Mouse (Mus musculus): ENCODE measurements at regions not wholly inside any gene's neighbourhood (a gene's known extent, or its start where the extent isn't known, plus 50 kb on each side); places are given as distances from the start of the nearest gene placed in this dataset.

DNA sequence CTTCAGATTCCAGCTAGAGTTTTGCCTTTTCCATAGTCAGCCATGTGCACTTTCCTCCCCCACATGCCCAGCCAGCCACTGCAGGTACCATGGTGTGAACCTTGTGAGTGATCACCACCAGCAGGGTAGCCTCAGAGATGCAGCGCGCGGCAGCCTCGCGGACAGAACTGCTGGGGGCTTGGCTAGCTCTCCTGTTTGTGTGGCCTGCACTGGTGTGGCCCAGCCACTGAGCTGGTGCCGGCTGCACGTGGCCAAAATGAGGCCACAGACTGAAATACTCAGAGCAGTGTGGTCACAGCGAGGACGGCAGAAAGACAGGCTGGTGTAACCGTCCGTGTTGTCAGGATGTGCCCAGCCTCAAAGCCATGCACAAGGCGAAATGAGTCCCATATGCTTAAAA is 197.4 kb downstream of the Smoc2 start:
- no peak overlapping the region for H3K4me2 ChIP-seq (ENCODE audit: low read depth, low read length)
- H3K36me3 ChIP-seq (replicated peaks; ENCODE audit: insufficient read depth, low read length): no peaks in the 10 kb centered on the region
- H3K4me1 ChIP-seq (ENCODE audit: insufficient read depth): no peaks in the 10 kb centered on the region
- ATAC-seq (no peak), DNase-seq (no peak)
- H3K4me3 ChIP-seq (ENCODE audit: low read depth, low read length): no peak overlapping the region
- WGBS (ENCODE audit: insufficient replicate concordance): 74% methylated on average over 12 of the region's 12 CpGs
- no peaks in the 10 kb centered on the region for H3K9me3 ChIP-seq (ENCODE audit: low read length)
- TF ChIP-seq EP300 (IDR thresholded peaks at IDR 0.05; ENCODE audit: low read depth) (no peak), CTCF (IDR thresholded peaks at IDR 0.05; ENCODE audit: low read depth) (no peak)
- no peak overlapping the region for H3K27ac ChIP-seq (ENCODE audit: low read depth)
- H3K9ac ChIP-seq (replicated peaks): no peak overlapping the region
- 0 out of 2 replicates have a peak, but pooled peaks cover 2% of the 10 kb centered on the region for H3K27me3 ChIP-seq (ENCODE audit: insufficient read depth, low read length)

DNA sequence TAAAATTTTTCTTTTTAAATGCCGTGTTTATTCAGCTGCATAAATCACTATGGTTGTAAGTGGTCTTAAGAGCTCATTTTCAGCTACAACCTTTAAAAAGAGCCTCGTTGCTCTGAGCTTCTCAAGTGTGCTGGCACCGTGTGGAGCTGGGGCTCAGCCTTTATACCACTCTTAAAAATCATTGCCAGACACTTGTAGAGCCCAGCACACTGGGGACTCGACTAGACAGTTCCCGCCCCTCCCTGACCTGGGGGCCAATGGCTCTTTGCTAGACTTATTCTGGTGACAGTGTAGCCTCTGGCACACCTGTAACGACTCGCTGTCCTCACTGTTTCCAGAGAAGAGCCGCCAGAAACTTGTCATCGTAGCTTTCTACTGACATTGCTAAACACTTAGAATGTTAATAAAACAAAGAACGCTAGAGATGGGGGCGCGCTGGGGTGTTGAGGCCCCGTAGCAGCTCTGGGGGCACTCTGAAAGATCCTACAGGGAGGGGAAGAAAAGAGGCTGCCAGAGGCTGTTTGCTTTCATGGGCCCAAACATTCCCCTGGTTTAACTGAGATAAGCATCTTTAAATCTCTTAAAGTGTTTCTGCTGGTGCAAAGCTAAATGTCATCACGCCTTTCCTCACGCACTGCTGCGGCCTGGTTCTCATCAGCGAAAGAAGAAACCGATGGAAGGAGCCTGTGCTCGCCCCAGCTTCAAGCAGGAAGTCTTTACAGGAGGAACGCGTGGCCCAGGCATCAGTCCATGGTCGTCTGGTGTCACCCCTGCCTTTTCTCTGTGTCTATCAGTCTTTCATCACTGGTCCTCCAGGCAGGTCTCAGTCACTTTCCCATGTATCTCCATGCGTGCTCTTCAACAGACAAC is 196.7 kb downstream of the Smoc2 start:
- no peaks in the 10 kb centered on the region for H3K36me3 ChIP-seq (replicated peaks; ENCODE audit: insufficient read depth, low read length)
- no peaks in the 10 kb centered on the region for H3K9me3 ChIP-seq (ENCODE audit: low read length)
- no peak overlapping the region for H3K27ac ChIP-seq (ENCODE audit: low read depth)
- 0 out of 2 replicates have a peak, but pooled peaks cover 2% of the 10 kb centered on the region for H3K27me3 ChIP-seq (ENCODE audit: insufficient read depth, low read length)
- WGBS (ENCODE audit: insufficient replicate concordance): 26% methylated on average over 23 of the region's 23 CpGs
- no peak overlapping the region for H3K9ac ChIP-seq (replicated peaks)
- DNase-seq (no peak), ATAC-seq (no peak)
- TF ChIP-seq EP300 (IDR thresholded peaks at IDR 0.05; ENCODE audit: low read depth): no peak
- no peak for TF ChIP-seq CTCF (IDR thresholded peaks at IDR 0.05; ENCODE audit: low read depth)
- H3K4me2 ChIP-seq (ENCODE audit: low read depth, low read length): no peak overlapping the region
- H3K4me1 ChIP-seq (ENCODE audit: insufficient read depth): no peaks in the 10 kb centered on the region
- no peak overlapping the region for H3K4me3 ChIP-seq (ENCODE audit: low read depth, low read length)

DNA sequence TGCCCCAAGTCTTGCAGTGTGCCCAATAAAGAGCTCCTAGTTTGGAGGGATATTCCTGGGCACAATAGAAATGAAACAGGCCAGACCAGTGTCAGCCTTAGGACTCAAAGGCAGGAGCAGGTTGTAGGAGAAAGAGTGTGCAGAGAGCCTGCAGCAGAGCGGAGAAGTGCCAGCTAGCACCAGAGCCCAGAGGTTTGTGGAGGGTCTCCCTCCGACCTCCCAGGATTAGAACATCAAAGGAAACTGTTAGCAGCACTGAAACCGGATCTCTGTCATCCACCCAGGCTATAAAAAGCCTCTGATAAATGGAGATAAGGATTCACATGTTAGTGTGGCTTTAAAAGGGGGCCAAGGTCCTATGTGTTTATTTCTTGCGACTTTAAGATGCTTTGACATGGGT is 196.0 kb downstream of the Smoc2 start:
- TF ChIP-seq CTCF (IDR thresholded peaks at IDR 0.05; ENCODE audit: low read depth): no peak
- TF ChIP-seq EP300 (IDR thresholded peaks at IDR 0.05; ENCODE audit: low read depth): no peak
- Histone ChIP-seq H3K4me3 (ENCODE audit: low read depth, low read length) (no peak overlapping the region), H3K27me3 (ENCODE audit: insufficient read depth, low read length) (0 out of 2 replicates have a peak, but pooled peaks cover 2% of the 10 kb centered on the region), H3K9ac (replicated peaks) (no peak overlapping the region), H3K4me2 (ENCODE audit: low read depth, low read length) (no peak overlapping the region), H3K27ac (ENCODE audit: low read depth) (no peak overlapping the region), H3K9me3 (ENCODE audit: low read length) (no peaks in the 10 kb centered on the region), H3K4me1 (ENCODE audit: insufficient read depth) (no peaks in the 10 kb centered on the region), H3K36me3 (replicated peaks; ENCODE audit: insufficient read depth, low read length) (no peaks in the 10 kb centered on the region)
- DNase-seq (no peak), ATAC-seq (no peak)
- 14% methylated on average over 4 of the region's 4 CpGs for WGBS (ENCODE audit: insufficient replicate concordance)

DNA sequence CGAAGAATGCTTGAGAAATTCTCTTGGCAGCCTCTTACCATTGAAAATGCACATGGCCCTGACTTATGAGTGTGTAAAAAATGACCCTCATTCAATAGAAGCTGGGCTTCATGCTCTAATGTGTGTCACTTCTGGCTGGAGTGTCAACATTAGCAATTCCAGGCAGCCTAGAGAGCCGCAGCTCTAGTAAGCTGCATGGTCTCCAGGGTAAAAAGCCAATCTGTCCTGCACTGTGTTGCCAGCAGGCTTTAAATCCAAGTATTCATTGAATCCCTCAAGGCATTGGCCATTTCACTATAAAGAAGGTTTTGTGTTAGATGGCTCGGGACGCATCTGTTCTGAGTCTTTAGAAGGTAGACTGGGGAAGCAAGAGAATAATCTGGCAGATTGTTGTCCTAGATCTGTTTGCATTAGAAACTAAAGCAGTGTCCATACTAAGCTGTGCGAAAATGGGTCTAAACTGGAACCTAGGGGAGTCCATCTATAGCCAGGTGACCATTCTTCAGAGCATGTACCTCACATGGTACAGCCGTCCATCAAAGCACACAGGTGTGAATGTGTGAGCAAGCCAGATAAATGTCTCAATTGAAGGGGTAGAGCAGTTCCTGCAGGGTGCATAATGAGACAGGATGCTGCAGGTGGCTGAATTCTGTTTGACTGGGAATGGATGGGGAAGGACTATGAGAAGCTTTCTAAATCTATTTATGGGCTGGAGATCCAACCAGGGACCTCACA is 189.6 kb downstream of the Smoc2 start:
- no peak for ATAC-seq
- Histone ChIP-seq H3K4me2 (ENCODE audit: low read depth, low read length) (no peak overlapping the region), H3K4me3 (ENCODE audit: low read depth, low read length) (no peak overlapping the region), H3K9ac (replicated peaks) (no peak overlapping the region), H3K27me3 (ENCODE audit: insufficient read depth, low read length) (no peaks in the 10 kb centered on the region), H3K4me1 (ENCODE audit: insufficient read depth) (no peaks in the 10 kb centered on the region), H3K27ac (ENCODE audit: low read depth) (no peak overlapping the region), H3K9me3 (ENCODE audit: low read length) (no peaks in the 10 kb centered on the region), H3K36me3 (replicated peaks; ENCODE audit: insufficient read depth, low read length) (no peaks in the 10 kb centered on the region)
- TF ChIP-seq EP300 (IDR thresholded peaks at IDR 0.05; ENCODE audit: low read depth) (no peak), CTCF (IDR thresholded peaks at IDR 0.05; ENCODE audit: low read depth) (no peak)
- DNase-seq: no peak
- 67% methylated on average over 6 of the region's 6 CpGs for WGBS (ENCODE audit: insufficient replicate concordance)

DNA sequence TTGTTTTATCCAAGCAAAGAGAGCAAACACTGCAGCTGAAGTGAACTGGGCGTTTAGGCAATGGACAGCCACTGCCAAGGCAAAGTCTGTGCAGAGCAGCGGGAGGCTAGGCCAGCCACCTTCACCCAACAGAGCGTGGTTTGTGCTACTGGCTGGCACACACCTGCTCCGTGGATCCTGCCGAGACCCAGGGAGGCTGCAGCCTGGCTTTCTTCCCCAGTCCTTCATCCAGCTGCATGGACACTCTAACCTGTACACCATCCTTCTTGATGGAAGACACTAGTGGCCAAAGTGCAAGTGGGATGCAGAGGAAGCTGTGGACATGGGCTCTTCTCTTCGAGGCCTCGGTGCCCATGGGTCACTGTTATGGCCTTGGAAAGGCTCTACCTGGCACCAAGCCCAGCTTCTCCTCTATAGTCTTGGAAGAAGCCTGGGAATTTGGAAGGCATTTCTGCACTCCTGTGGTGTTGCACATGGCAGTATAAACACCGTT is 176.0 kb downstream of the Smoc2 start:
- ATAC-seq: no peak
- no peak overlapping the region for H3K27ac ChIP-seq (ENCODE audit: low read depth)
- no peak for TF ChIP-seq CTCF (IDR thresholded peaks at IDR 0.05; ENCODE audit: low read depth)
- no peak for TF ChIP-seq EP300 (IDR thresholded peaks at IDR 0.05; ENCODE audit: low read depth)
- no peaks in the 10 kb centered on the region for H3K27me3 ChIP-seq (ENCODE audit: insufficient read depth, low read length)
- no peak for DNase-seq
- H3K4me1 ChIP-seq (ENCODE audit: insufficient read depth): no peaks in the 10 kb centered on the region
- H3K4me3 ChIP-seq (ENCODE audit: low read depth, low read length): no peak overlapping the region
- H3K9me3 ChIP-seq (ENCODE audit: low read length): no peaks in the 10 kb centered on the region
- 68% methylated on average over 8 of the region's 8 CpGs for WGBS (ENCODE audit: insufficient replicate concordance)
- no peak overlapping the region for H3K9ac ChIP-seq (replicated peaks)
- H3K4me2 ChIP-seq (ENCODE audit: low read depth, low read length): no peak overlapping the region
- no peaks in the 10 kb centered on the region for H3K36me3 ChIP-seq (replicated peaks; ENCODE audit: insufficient read depth, low read length)

All from liver, postnatal 0 days (tissue).